Mouse (Mus musculus): Measurements from ENCODE around the gene Ntrk2. TPM values are rescaled to one million over a fixed set of nuclear protein-coding genes. Genes with fewer than 3 reads are reported as not detected.

The Ntrk2 gene
- polyA plus RNA-seq, 1 experiment: not detected

DNA sequence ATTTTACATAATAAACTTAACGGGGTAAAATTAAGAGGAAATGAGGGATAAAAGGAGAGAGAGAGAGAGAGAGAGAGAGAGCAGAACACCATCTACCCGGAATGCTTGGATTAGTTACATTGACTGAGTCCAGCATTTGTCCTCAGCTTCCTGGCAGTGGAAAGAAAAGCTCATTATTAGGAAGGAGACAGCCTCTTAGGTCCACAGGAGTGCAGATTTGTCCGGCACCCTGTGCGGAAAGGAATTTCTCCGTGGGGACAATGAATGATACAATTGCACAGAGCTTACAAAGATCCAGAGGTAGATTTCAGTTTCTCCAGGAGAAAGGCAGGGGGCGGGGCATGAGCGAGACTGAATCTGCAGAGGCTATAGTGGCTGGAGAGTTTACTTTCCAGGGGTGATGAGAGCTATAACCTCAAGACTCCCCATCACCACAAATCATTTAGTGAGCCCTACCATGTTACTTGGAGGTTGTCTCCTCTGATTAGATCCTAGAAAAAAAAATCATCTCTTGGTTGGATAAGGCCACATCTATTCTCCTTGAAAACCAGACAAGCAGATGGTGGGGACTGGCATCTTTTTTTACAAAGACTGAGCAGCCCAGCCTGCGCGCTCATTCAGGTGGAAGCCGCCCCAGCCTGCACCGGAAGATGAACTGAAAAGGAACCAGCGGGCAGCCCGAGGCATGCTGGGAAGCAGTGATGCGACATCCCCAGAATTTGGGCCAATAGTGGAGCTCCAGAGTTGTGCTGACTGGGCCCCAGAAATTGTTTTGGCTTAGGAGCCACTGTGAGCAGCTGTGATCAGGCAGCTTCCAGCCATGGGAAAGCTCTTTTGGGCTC, 20.2 kb downstream of the Ntrk2 start:
- 81% methylated on average over 14 of the region's 14 CpGs for WGBS
- no peaks in the 10 kb centered on the region for H3K4me1 ChIP-seq (ENCODE audit: control insufficient read depth, insufficient read depth, low read length)
- TF ChIP-seq POLR2A (IDR thresholded peaks at IDR 0.05; ENCODE audit: borderline replicate concordance, control insufficient read depth, low read depth, low read length) (no peak), CTCF (IDR thresholded peaks at IDR 0.05; ENCODE audit: control insufficient read depth, insufficient read depth, low read length) (no peak)
- no peak overlapping the region for H3K4me3 ChIP-seq (replicated peaks; ENCODE audit: control insufficient read depth, low read depth, low read length)
- no peak overlapping the region for H3K27ac ChIP-seq (ENCODE audit: control insufficient read depth, insufficient read depth, low read depth, low read length, poor library complexity)

DNA sequence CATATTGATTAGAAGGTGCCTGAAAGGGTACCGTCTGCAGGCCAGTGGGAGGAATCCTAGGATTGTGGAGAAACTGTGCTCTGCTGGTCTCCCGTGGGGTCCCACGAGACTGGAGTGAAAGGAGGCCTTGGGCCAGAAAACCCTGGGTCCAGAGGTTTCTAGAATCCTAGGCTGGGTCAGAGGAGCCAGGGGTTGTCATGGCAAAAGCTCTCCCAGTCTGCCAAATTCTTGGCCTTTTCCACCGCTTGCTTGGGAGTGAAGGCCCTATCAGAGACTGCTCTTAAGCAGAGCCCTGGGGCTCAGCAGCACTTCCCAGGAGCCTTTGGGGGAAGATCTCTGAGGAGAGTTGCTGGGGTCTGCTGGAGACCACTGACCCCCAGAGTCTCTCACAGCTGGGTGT, 25.6 kb downstream of the Ntrk2 start:
- H3K27ac ChIP-seq (ENCODE audit: control insufficient read depth, insufficient read depth, low read depth, low read length, poor library complexity): no peak overlapping the region
- H3K4me1 ChIP-seq (ENCODE audit: control insufficient read depth, insufficient read depth, low read length): no peaks in the 10 kb centered on the region
- H3K4me3 ChIP-seq (replicated peaks; ENCODE audit: control insufficient read depth, low read depth, low read length): no peak overlapping the region
- 84% methylated on average over 4 of the region's 4 CpGs for WGBS
- TF ChIP-seq CTCF (IDR thresholded peaks at IDR 0.05; ENCODE audit: control insufficient read depth, insufficient read depth, low read length): no peak
- no peak for TF ChIP-seq POLR2A (IDR thresholded peaks at IDR 0.05; ENCODE audit: borderline replicate concordance, control insufficient read depth, low read depth, low read length)

DNA sequence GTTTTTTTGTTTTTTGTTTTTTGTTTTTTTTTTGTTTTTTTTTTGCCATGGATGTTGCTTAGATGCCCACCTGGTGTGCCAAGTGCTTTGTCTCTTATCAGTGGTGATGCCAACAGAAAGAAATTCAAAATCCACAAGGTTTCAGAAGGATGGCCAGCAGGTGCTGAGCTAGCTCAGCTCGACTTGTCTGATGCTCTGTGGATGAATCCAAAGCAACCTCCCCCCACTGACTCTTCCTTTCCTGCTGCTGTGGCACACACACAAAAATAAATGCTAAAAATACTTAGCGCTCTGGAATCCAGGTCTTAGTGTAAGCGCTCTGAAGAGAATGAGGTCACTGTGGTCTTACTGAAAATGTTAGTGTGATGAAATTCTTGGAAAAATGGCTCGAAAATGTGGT, 28.4 kb downstream of the Ntrk2 start:
- WGBS: 57% methylated on average over 4 of the region's 4 CpGs
- TF ChIP-seq CTCF (IDR thresholded peaks at IDR 0.05; ENCODE audit: control insufficient read depth, insufficient read depth, low read length) (no peak), POLR2A (IDR thresholded peaks at IDR 0.05; ENCODE audit: borderline replicate concordance, control insufficient read depth, low read depth, low read length) (no peak)

DNA sequence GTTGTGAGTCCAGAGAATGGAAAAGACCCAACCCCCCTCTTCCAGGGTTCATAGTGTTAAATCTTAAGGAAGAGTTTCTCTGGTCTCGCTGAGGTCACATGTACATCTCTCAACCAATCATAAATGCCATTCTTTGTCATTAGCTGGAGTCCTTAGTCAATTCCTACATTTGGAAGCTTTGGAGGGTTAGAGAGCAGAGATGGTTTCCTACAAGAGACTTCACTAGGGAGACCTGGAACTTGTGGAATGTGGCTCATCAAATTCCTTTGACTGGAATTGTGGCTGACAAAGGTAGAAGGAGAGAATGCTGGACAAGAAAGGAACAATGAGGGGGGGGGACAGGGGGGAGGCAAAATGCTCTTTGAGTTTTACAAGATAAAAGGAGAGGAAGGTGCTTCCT, 30.5 kb downstream of the Ntrk2 start:
- no peak for TF ChIP-seq CTCF (IDR thresholded peaks at IDR 0.05; ENCODE audit: control insufficient read depth, insufficient read depth, low read length)
- no peak for TF ChIP-seq POLR2A (IDR thresholded peaks at IDR 0.05; ENCODE audit: borderline replicate concordance, control insufficient read depth, low read depth, low read length)
- 85% methylated on average over 1 of the region's 1 CpGs for WGBS
- no peaks in the 10 kb centered on the region for H3K4me1 ChIP-seq (ENCODE audit: control insufficient read depth, insufficient read depth, low read length)
- no peak overlapping the region for H3K27ac ChIP-seq (ENCODE audit: control insufficient read depth, insufficient read depth, low read depth, low read length, poor library complexity)
- no peak overlapping the region for H3K4me3 ChIP-seq (replicated peaks; ENCODE audit: control insufficient read depth, low read depth, low read length)

More for the DNA sequence above, 28.4 kb downstream of the Ntrk2 start:
- Histone ChIP-seq H3K4me1 (ENCODE audit: control insufficient read depth, insufficient read depth, low read length) (no peaks in the 10 kb centered on the region), H3K4me3 (replicated peaks; ENCODE audit: control insufficient read depth, low read depth, low read length) (no peak overlapping the region), H3K27ac (ENCODE audit: control insufficient read depth, insufficient read depth, low read depth, low read length, poor library complexity) (no peak overlapping the region)

DNA sequence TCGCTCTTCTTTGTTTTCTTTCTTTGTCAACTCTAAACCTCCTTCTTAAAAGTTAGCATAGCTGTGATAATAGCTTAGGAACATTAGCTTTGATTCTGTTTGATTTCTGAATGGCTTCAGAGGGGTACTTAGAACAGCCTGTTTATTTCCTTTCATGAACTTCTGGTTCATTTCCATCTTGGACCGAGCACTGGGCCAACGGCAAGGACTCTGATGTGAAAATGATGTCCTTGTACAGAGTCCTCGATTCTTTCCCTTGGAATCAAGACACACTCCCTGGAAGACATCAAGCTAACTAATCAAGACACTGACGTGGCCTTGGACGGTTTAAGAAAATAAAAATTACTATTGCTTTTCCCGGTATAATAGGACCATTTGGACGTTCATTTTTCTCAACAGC, 31.7 kb downstream of the Ntrk2 start:
- Histone ChIP-seq H3K4me1 (ENCODE audit: control insufficient read depth, insufficient read depth, low read length) (no peaks in the 10 kb centered on the region), H3K4me3 (replicated peaks; ENCODE audit: control insufficient read depth, low read depth, low read length) (no peak overlapping the region), H3K27ac (ENCODE audit: control insufficient read depth, insufficient read depth, low read depth, low read length, poor library complexity) (no peak overlapping the region)
- WGBS: 76% methylated on average over 8 of the region's 8 CpGs
- TF ChIP-seq CTCF (IDR thresholded peaks at IDR 0.05; ENCODE audit: control insufficient read depth, insufficient read depth, low read length): no peak

DNA sequence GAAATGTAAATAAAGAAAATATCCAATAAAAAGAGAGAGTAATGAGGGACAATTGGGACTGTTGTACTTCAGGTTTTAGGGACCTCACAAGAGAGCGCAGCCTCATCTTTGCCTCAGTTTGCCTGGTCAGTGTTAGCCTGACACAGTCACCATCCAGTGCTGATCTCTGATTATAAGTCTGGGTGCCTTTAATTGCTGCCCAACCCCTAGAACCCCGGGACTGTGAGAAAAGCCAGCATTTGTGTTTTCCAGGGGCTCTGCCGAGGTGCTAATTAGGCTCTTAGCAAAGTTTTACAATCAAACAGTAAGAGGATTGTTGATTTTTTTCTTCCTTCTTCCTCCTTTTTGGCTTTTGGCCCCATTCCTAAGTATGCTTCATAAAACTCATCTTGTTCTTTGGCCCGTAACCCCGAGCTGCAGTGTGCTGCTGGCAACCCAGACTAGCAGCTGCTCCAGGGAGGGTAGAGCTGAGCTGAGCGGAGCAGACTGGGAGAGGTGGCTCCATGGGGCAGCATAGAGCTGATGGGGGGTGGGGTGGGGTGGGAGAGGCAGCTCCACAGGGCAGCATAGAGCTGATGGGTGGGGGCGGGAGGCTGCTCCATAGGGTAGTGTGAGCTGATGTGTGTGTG, 34.5 kb downstream of the Ntrk2 start:
- no peak for TF ChIP-seq CTCF (IDR thresholded peaks at IDR 0.05; ENCODE audit: control insufficient read depth, insufficient read depth, low read length)
- no peak for TF ChIP-seq POLR2A (IDR thresholded peaks at IDR 0.05; ENCODE audit: borderline replicate concordance, control insufficient read depth, low read depth, low read length)
- H3K27ac ChIP-seq (ENCODE audit: control insufficient read depth, insufficient read depth, low read depth, low read length, poor library complexity): no peak overlapping the region

DNA sequence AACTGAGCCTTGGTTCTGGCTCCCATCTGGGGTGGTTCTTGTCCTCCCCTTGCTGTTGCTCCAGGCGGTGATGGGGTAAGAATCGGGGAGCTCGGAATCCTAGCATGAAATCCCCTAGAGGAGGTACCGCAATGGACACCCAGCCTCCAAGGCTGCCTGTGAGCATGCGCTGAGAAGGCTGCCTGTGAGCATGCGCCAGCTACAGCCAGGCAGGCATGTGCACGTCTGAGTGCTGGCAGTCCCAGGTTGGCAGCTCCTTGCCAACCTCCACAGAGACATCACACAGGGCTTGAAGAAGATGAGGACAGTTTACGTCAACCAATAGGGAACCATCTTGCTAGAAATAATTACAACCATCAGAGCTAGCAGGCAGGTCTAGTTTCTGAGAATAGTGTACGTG, 37.5 kb downstream of the Ntrk2 start:
- no peaks in the 10 kb centered on the region for H3K4me1 ChIP-seq (ENCODE audit: control insufficient read depth, insufficient read depth, low read length)
- no peak overlapping the region for H3K4me3 ChIP-seq (replicated peaks; ENCODE audit: control insufficient read depth, low read depth, low read length)
- WGBS: 80% methylated on average over 9 of the region's 9 CpGs
- no peak for TF ChIP-seq POLR2A (IDR thresholded peaks at IDR 0.05; ENCODE audit: borderline replicate concordance, control insufficient read depth, low read depth, low read length)
- no peak for TF ChIP-seq CTCF (IDR thresholded peaks at IDR 0.05; ENCODE audit: control insufficient read depth, insufficient read depth, low read length)
- no peak overlapping the region; the same call in 1 of the 2 replicates for H3K27ac ChIP-seq (ENCODE audit: control insufficient read depth, insufficient read depth, low read depth, low read length, poor library complexity)

More for the DNA sequence above, 34.5 kb downstream of the Ntrk2 start:
- Histone ChIP-seq H3K4me1 (ENCODE audit: control insufficient read depth, insufficient read depth, low read length) (no peaks in the 10 kb centered on the region), H3K4me3 (replicated peaks; ENCODE audit: control insufficient read depth, low read depth, low read length) (no peak overlapping the region)
- WGBS: 40% methylated on average over 7 of the region's 7 CpGs

DNA sequence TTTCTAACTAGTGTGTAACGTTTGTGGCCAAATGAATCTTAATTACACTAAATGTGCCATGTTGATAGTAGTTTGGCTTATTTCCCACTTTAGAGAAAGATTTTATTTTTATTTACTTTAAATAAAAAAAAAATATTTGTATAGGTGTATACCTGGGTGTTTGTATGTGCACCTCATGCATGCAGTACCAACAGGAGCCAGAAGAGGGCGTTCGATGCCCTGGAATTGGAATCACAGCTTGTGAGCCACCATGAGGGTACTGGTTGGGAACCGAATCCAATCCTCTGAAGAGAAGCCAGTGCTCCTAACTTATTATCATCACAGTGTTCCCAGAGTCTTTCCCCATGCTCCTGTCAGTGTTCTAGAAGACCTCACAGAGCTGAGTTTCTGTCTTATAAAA, 42.2 kb downstream of the Ntrk2 start:
- TF ChIP-seq CTCF (IDR thresholded peaks at IDR 0.05; ENCODE audit: control insufficient read depth, insufficient read depth, low read length): no peak
- TF ChIP-seq POLR2A (IDR thresholded peaks at IDR 0.05; ENCODE audit: borderline replicate concordance, control insufficient read depth, low read depth, low read length): no peak
- WGBS: 79% methylated on average over 4 of the region's 4 CpGs
- no peak overlapping the region for H3K4me3 ChIP-seq (replicated peaks; ENCODE audit: control insufficient read depth, low read depth, low read length)
- H3K4me1 ChIP-seq (ENCODE audit: control insufficient read depth, insufficient read depth, low read length): no peaks in the 10 kb centered on the region
- H3K27ac ChIP-seq (ENCODE audit: control insufficient read depth, insufficient read depth, low read depth, low read length, poor library complexity): no peak overlapping the region
